Mouse (Mus musculus): Measurements from ENCODE around the gene Mgat1.
A peak's percentile ranks its signal among the peaks of the same experiment; 100 is the strongest.
"Not testable (repeated sequence)": the region's sequence is repeated elsewhere in the genome, so short reads cannot be mapped to it uniquely, and the experiment has no call there.

The Mgat1 gene

GRCm38 (mm10) chr11:49243727-49244594 lies at the start of gene Mgat1:
TSS of gene Mgat1 (plus strand) at chr11:49244191.
- Histone ChIP-seq H3K27me3 (ENCODE audit: insufficient read depth, low read length) (no peaks in the 10 kb centered on the region), H3K9me3 (ENCODE audit: low read length) (no peaks in the 10 kb centered on the region), H3K36me3 (ENCODE audit: insufficient read depth, low read length) (no peaks in the 10 kb centered on the region), H3K4me3 (replicated peaks; ENCODE audit: low read length) (peak within 1 kb of the TSS; percentile 84), H3K4me1 (replicated peaks; ENCODE audit: low read depth, low read length) (peaks cover 56% of the 10 kb centered on the region)
- TF ChIP-seq POU5F1 (IDR thresholded peaks at IDR 0.05; ENCODE audit: borderline replicate concordance, low read length) (no peak), NANOG (IDR thresholded peaks at IDR 0.05; ENCODE audit: borderline replicate concordance, low read length) (no peak), CTCF (conservative IDR thresholded peaks at IDR 0.05; ENCODE audit: low read length) (no peak)

- not testable (repeated sequence) for H3K36me3 ChIP-seq (ENCODE audit: insufficient read depth, low read length); H3K4me3 ChIP-seq (replicated peaks; ENCODE audit: low read length); H3K27me3 ChIP-seq (ENCODE audit: insufficient read depth, low read length); H3K4me1 ChIP-seq (replicated peaks; ENCODE audit: low read depth, low read length)
- H3K9me3 ChIP-seq (ENCODE audit: low read length): peaks cover 40% of the 10 kb centered on the region
These were observed 49.2 kb upstream of the Mgat1 start for GRCm38 (mm10) chr11:49194771-49195170.

- TF ChIP-seq CTCF (conservative IDR thresholded peaks at IDR 0.05; ENCODE audit: low read length) (no peak), NANOG (IDR thresholded peaks at IDR 0.05; ENCODE audit: borderline replicate concordance, low read length) (no peak), POU5F1 (IDR thresholded peaks at IDR 0.05; ENCODE audit: borderline replicate concordance, low read length) (no peak)
- H3K9me3 ChIP-seq (ENCODE audit: low read length): peaks cover 40% of the 10 kb centered on the region
- H3K4me3 ChIP-seq (replicated peaks; ENCODE audit: low read length): no peak overlapping the region
- H3K36me3 ChIP-seq (ENCODE audit: insufficient read depth, low read length): 0 out of 2 replicates have a peak, but pooled peaks cover 4% of the 10 kb centered on the region
- no peaks in the 10 kb centered on the region for H3K27me3 ChIP-seq (ENCODE audit: insufficient read depth, low read length)
- H3K4me1 ChIP-seq (replicated peaks; ENCODE audit: low read depth, low read length): peaks cover 6% of the 10 kb centered on the region
These were observed 48.1 kb upstream of the Mgat1 start for GRCm38 (mm10) chr11:49195819-49196322.

GRCm38 (mm10) chr11:49200666-49201065 lies 43.3 kb upstream of the Mgat1 start:
- no peak overlapping the region for H3K4me3 ChIP-seq (replicated peaks; ENCODE audit: low read length)
- TF ChIP-seq POU5F1 (IDR thresholded peaks at IDR 0.05; ENCODE audit: borderline replicate concordance, low read length): no peak
- TF ChIP-seq CTCF (conservative IDR thresholded peaks at IDR 0.05; ENCODE audit: low read length): no peak
- no peak for TF ChIP-seq NANOG (IDR thresholded peaks at IDR 0.05; ENCODE audit: borderline replicate concordance, low read length)
- no peaks in the 10 kb centered on the region for H3K27me3 ChIP-seq (ENCODE audit: insufficient read depth, low read length)
- peaks cover 26% of the 10 kb centered on the region for H3K4me1 ChIP-seq (replicated peaks; ENCODE audit: low read depth, low read length)
- H3K9me3 ChIP-seq (ENCODE audit: low read length): peaks cover 34% of the 10 kb centered on the region
- H3K36me3 ChIP-seq (ENCODE audit: insufficient read depth, low read length): peaks cover 10% of the 10 kb centered on the region; the same call in 1 of the 2 replicates

- H3K9me3 ChIP-seq (ENCODE audit: low read length): peaks cover 29% of the 10 kb centered on the region
These were observed 42.8 kb upstream of the Mgat1 start for GRCm38 (mm10) chr11:49201142-49201541.

GRCm38 (mm10) chr11:49202071-49202470 lies 41.9 kb upstream of the Mgat1 start:
- peaks cover 20% of the 10 kb centered on the region for H3K36me3 ChIP-seq (ENCODE audit: insufficient read depth, low read length)
- H3K4me1 ChIP-seq (replicated peaks; ENCODE audit: low read depth, low read length): peaks cover 24% of the 10 kb centered on the region
- H3K4me3 ChIP-seq (replicated peaks; ENCODE audit: low read length): peak overlapping the region; percentile 94
- H3K27me3 ChIP-seq (ENCODE audit: insufficient read depth, low read length): no peaks in the 10 kb centered on the region
- H3K9me3 ChIP-seq (ENCODE audit: low read length): peaks cover 24% of the 10 kb centered on the region
- TF ChIP-seq CTCF (conservative IDR thresholded peaks at IDR 0.05; ENCODE audit: low read length) (no peak), NANOG (IDR thresholded peaks at IDR 0.05; ENCODE audit: borderline replicate concordance, low read length) (no peak), POU5F1 (IDR thresholded peaks at IDR 0.05; ENCODE audit: borderline replicate concordance, low read length) (no peak)

More at GRCm38 (mm10) chr11:49201142-49201541, 42.8 kb upstream of the Mgat1 start:
- no peak for TF ChIP-seq NANOG (IDR thresholded peaks at IDR 0.05; ENCODE audit: borderline replicate concordance, low read length)
- no peak for TF ChIP-seq CTCF (conservative IDR thresholded peaks at IDR 0.05; ENCODE audit: low read length)
- no peak for TF ChIP-seq POU5F1 (IDR thresholded peaks at IDR 0.05; ENCODE audit: borderline replicate concordance, low read length)
- no peak overlapping the region for H3K4me3 ChIP-seq (replicated peaks; ENCODE audit: low read length)
- H3K36me3 ChIP-seq (ENCODE audit: insufficient read depth, low read length): peaks cover 11% of the 10 kb centered on the region; the same call in 1 of the 2 replicates
- H3K4me1 ChIP-seq (replicated peaks; ENCODE audit: low read depth, low read length): peaks cover 21% of the 10 kb centered on the region
- H3K27me3 ChIP-seq (ENCODE audit: insufficient read depth, low read length): no peaks in the 10 kb centered on the region

GRCm38 (mm10) chr11:49202523-49203061 lies 41.4 kb upstream of the Mgat1 start:
- Histone ChIP-seq H3K9me3 (ENCODE audit: low read length) (peaks cover 19% of the 10 kb centered on the region), H3K4me1 (replicated peaks; ENCODE audit: low read depth, low read length) (peaks cover 24% of the 10 kb centered on the region), H3K27me3 (ENCODE audit: insufficient read depth, low read length) (no peaks in the 10 kb centered on the region), H3K4me3 (replicated peaks; ENCODE audit: low read length) (peak overlapping the region; percentile 94), H3K36me3 (ENCODE audit: insufficient read depth, low read length) (peaks cover 23% of the 10 kb centered on the region)
- TF ChIP-seq NANOG (IDR thresholded peaks at IDR 0.05; ENCODE audit: borderline replicate concordance, low read length) (no peak), POU5F1 (IDR thresholded peaks at IDR 0.05; ENCODE audit: borderline replicate concordance, low read length) (no peak), CTCF (conservative IDR thresholded peaks at IDR 0.05; ENCODE audit: low read length) (no peak)

GRCm38 (mm10) chr11:49203129-49203768 lies 40.7 kb upstream of the Mgat1 start, which contains the start of gene Zfp62:
TSS of gene Zfp62 (plus strand) at chr11:49203292.
- H3K27me3 ChIP-seq (ENCODE audit: insufficient read depth, low read length): no peaks in the 10 kb centered on the region
- peaks cover 24% of the 10 kb centered on the region for H3K36me3 ChIP-seq (ENCODE audit: insufficient read depth, low read length)
- TF ChIP-seq POU5F1 (IDR thresholded peaks at IDR 0.05; ENCODE audit: borderline replicate concordance, low read length) (no peak), NANOG (IDR thresholded peaks at IDR 0.05; ENCODE audit: borderline replicate concordance, low read length) (no peak), CTCF (conservative IDR thresholded peaks at IDR 0.05; ENCODE audit: low read length) (no peak)

More at GRCm38 (mm10) chr11:49203129-49203768, 40.7 kb upstream of the Mgat1 start, which contains the start of gene Zfp62:
- H3K4me3 ChIP-seq (replicated peaks; ENCODE audit: low read length): peak within 1 kb of the TSS; percentile 94
- peaks cover 25% of the 10 kb centered on the region for H3K4me1 ChIP-seq (replicated peaks; ENCODE audit: low read depth, low read length)
- peaks cover 12% of the 10 kb centered on the region for H3K9me3 ChIP-seq (ENCODE audit: low read length)
